Mouse (Mus musculus) hindbrain, embryonic 12.5 days (tissue): ENCODE data around the gene Atp1b2. TPM values are rescaled to one million over a fixed set of nuclear protein-coding genes. Genes with fewer than 3 reads are reported as not detected.
A peak's percentile ranks its signal among the peaks of the same experiment; 100 is the strongest.

Experiments used
- ATAC-seq: fragments of 200-750 bp; cut with Nextera tagmentation; 2 replicates; pipeline ENCODE4 v1.8.0; 2017; ENCODE audit warnings: moderate TSS enrichment; ENCODE audit not compliant: low FRiP score
- H3K27ac ChIP-seq: fragments of 300-500 bp; sonication (generic); 2 replicates; pipeline ENCODE4 v1.5.1; 2016; ENCODE audit warnings: mild to moderate bottlenecking
- H3K27me3 ChIP-seq: fragments of 300-500 bp; sonication (generic); 2 replicates; pipeline ENCODE4 v1.6.1; 2016; ENCODE audit warnings: mild to moderate bottlenecking
- H3K36me3 ChIP-seq: fragments of 300-500 bp; sonication (generic); 2 replicates; pipeline ENCODE4 v1.6.1; 2016; ENCODE audit warnings: mild to moderate bottlenecking
- H3K4me1 ChIP-seq: fragments of 300-500 bp; sonication (generic); 2 replicates; pipeline ENCODE4 v1.6.1; 2016
- H3K4me2 ChIP-seq: fragments of 300-500 bp; sonication (generic); replicated peaks from 2 replicates; pipeline ENCODE4 v1.6.1; 2016; ENCODE audit warnings: mild to moderate bottlenecking
- H3K4me3 ChIP-seq: fragments of 300-500 bp; sonication (generic); 2 replicates; pipeline ENCODE4 v1.5.1; 2016; ENCODE audit warnings: mild to moderate bottlenecking
- H3K9ac ChIP-seq: fragments of 300-500 bp; sonication (generic); 2 replicates; pipeline ENCODE4 v1.6.1; 2016; ENCODE audit warnings: mild to moderate bottlenecking, moderate library complexity
- H3K9me3 ChIP-seq: fragments of 300-500 bp; sonication (generic); replicated peaks from 2 replicates; pipeline ENCODE4 v1.6.1; 2016; ENCODE audit warnings: mild to moderate bottlenecking
- WGBS: fragments of 180-500 bp; shearing (Covaris S2); methylation state at CpG from one replicate; pipeline ENCODE4 v1.1.7; 2016; 5-methylcytosine and 5-hydroxymethylcytosine counted together
- polyA plus RNA-seq: library from polyadenylated mRNA; unstranded; fragments of >200 nt; fragmentation: Nextera tagmentation; extraction: Ambion mirVana; gene quantifications from 2 replicates; pipeline ENCODE4 v1.2.1, GENCODE M21; 2016

Atp1b2 gene
- polyA plus RNA-seq, 1 experiment from 2014 or later = 12.1 TPM

DNA sequence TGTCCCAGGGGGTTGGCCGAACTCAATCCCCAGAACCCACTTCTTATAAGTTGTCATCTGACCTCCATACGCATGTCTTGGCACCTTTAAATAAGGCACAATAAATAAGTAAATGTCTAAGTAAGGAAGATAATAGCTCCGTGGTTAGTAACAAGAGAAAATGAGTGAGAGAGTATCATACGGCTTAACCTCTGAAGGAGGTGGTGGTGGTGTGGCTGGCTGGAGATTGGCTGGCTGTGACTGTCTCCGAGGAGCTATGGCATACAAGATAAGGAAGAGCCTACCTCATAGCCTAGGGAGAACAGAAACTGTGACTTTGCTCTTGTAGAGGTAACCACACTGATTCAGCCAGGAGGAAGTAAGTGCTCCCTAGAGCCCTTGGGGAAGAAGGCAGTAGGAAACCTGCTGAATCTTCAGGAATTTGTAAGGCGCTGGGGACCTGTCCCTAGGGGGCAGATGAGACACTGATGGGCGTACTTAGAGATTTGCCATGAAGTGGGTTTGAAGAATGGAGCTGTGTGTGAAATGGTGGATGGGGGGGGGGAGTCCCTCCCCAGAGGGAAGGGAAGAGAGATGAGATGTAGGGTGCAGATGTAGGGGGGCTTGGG is 19.9 kb downstream of the Atp1b2 start:
- Histone ChIP-seq H3K27ac (no peak overlapping the region), H3K27me3 (no peaks in the 10 kb centered on the region), H3K9me3 (no peaks in the 10 kb centered on the region), H3K4me2 (no peak overlapping the region), H3K36me3 (peaks cover 44% of the 10 kb centered on the region), H3K4me1 (peaks cover 9% of the 10 kb centered on the region), H3K4me3 (no peak overlapping the region), H3K9ac (no peak overlapping the region)
- ATAC-seq = no peak
- WGBS = 80% methylated on average over 7 of the region's 7 CpGs

DNA sequence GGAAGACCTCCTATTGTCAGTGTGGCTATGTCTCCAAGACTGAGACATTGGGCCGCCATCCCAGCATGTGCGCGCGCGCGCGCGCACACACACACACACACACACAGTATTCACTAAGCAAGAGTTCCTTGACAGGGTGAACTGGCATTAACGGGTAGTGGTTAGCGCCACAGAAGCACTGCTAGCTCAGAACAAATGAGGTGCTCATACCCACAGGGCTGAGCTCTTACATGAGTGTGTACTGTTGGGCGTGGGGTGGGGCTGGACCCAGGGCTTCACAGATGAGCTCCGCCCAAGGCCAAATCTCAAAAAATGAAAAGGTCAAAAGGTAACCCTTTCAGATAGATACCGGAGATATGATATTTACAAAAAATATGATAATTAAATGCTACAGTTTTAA is 20.8 kb downstream of the Atp1b2 start:
- Histone ChIP-seq H3K4me2 (no peak overlapping the region), H3K36me3 (peaks cover 35% of the 10 kb centered on the region)
- ATAC-seq = no peak

DNA sequence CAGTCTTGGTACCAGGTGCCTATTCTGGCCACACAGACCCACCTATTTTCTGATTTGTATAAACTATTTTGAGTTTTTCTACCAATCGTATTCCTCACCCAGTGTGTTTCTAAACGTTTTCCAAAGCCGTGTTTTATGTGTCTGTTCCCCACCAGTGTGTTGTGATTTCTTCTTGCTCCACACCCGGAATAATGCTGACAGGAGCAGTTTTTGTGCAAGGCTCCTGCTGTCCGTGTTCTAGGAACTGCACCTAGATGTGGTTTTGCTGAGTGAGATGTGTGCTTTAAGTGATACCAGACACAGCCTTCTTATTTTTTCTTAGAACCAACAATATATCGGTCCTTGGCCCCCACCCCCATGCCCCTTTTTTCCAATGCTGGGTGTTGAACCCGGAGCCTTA is 21.7 kb downstream of the Atp1b2 start:
- peaks cover 26% of the 10 kb centered on the region for H3K36me3 ChIP-seq
- H3K4me2 ChIP-seq = no peak overlapping the region
- H3K27ac ChIP-seq = no peak overlapping the region
- no peak for ATAC-seq
- no peak overlapping the region for H3K9ac ChIP-seq
- no peaks in the 10 kb centered on the region for H3K9me3 ChIP-seq
- H3K4me3 ChIP-seq = no peak overlapping the region
- peaks cover 9% of the 10 kb centered on the region for H3K4me1 ChIP-seq
- WGBS = 89% methylated on average over 7 of the region's 7 CpGs
- no peaks in the 10 kb centered on the region for H3K27me3 ChIP-seq

More for the DNA sequence above, 20.8 kb downstream of the Atp1b2 start:
- WGBS = 97% methylated on average over 13 of the region's 13 CpGs
- H3K4me3 ChIP-seq = no peak overlapping the region
- no peak overlapping the region for H3K27ac ChIP-seq
- H3K27me3 ChIP-seq = no peaks in the 10 kb centered on the region
- no peaks in the 10 kb centered on the region for H3K9me3 ChIP-seq
- no peak overlapping the region for H3K9ac ChIP-seq
- H3K4me1 ChIP-seq = peaks cover 9% of the 10 kb centered on the region

DNA sequence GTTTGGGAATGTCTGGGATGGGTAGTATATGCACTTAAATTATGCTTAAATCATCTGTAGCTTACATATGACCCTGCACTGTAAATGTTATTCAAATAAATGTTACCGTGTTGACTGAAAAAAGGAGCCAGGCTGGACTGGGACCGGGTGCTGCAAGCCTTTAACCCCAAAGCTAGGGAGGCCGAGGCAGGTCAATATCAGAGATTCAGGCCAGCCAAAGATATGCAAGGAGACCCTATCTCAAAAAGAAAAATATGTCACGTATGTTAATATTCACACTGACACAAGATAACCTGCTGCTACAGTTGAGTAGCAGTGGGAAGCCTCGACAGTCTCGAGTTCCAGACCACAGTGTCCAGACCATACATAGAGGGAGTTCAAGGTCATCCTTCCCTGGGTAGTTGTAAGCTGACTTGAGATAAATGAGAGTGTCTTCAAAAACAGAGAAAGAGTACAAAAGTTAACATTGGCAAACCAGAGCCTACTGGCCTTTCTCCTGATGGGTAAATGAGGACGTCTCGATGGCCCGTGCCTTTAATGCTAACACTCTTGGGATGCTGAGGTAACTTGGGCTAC is 23.4 kb downstream of the Atp1b2 start:
- peak overlapping the region; percentile 70 for H3K4me2 ChIP-seq
- no peak overlapping the region for H3K27ac ChIP-seq
- WGBS = 58% methylated on average over 9 of the region's 9 CpGs
- H3K9ac ChIP-seq = peak overlapping the region; percentile 84; the same call in 1 of the 2 replicates
- peaks cover 22% of the 10 kb centered on the region for H3K4me1 ChIP-seq
- peaks cover 9% of the 10 kb centered on the region for H3K36me3 ChIP-seq
- peak overlapping the region; percentile 62 for H3K4me3 ChIP-seq
- ATAC-seq = no peak
- no peaks in the 10 kb centered on the region for H3K27me3 ChIP-seq
- H3K9me3 ChIP-seq = no peaks in the 10 kb centered on the region

DNA sequence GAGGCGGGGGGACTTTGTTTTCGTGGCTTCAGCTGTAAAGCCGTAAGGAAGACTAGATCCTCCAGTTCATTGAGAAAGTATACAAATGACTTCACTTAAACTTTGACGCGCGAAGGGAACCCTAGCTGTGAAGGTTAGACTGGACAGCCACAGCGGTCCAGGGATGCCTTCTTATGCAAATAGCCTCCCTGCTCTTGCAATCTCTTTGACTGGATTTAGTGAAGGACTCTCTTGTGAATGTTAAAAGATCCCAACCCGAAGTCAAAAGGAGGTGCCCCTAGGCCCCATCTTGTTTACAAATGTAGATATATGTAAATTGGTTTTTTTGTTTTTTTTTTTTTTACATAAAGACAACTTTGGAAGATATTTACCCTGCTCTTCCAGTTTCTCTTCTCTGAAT is 23.9 kb downstream of the Atp1b2 start:
- 2% methylated on average over 8 of the region's 8 CpGs for WGBS
- Histone ChIP-seq H3K4me3 (peak overlapping the region; percentile 62), H3K9me3 (no peaks in the 10 kb centered on the region), H3K27me3 (no peaks in the 10 kb centered on the region), H3K9ac (peak overlapping the region; percentile 84), H3K4me2 (peak overlapping the region; percentile 70), H3K4me1 (peaks cover 27% of the 10 kb centered on the region), H3K27ac (peak overlapping the region; percentile 86), H3K36me3 (peaks cover 4% of the 10 kb centered on the region; the same call in 1 of the 2 replicates)
- ATAC-seq = no peak

- Histone ChIP-seq H3K27ac (peak overlapping the region; percentile 86), H3K9me3 (no peaks in the 10 kb centered on the region), H3K9ac (peak overlapping the region; percentile 84), H3K4me3 (peak overlapping the region; percentile 62), H3K4me1 (peaks cover 31% of the 10 kb centered on the region), H3K27me3 (no peaks in the 10 kb centered on the region), H3K4me2 (peak overlapping the region; percentile 70), H3K36me3 (0 out of 2 replicates have a peak, but pooled peaks cover under 1% of the 10 kb centered on the region)
- under 1% methylated on average over 36 of the region's 36 CpGs for WGBS
- ATAC-seq = peak; percentile 87
Observed at GRCm38 (mm10) chr11:69581147-69581688, 24.5 kb downstream of the Atp1b2 start.

GRCm38 (mm10) chr11:69580572-69581146 is 25.1 kb downstream of the Atp1b2 start:
- Histone ChIP-seq H3K9ac (peak overlapping the region; percentile 84), H3K4me2 (peak overlapping the region; percentile 70), H3K36me3 (0 out of 2 replicates have a peak, but pooled peaks cover 4% of the 10 kb centered on the region), H3K4me3 (peak overlapping the region; percentile 62), H3K9me3 (no peaks in the 10 kb centered on the region), H3K4me1 (peaks cover 35% of the 10 kb centered on the region), H3K27me3 (no peaks in the 10 kb centered on the region), H3K27ac (peak overlapping the region; percentile 86)
- WGBS = under 1% methylated on average over 25 of the region's 25 CpGs
- peak; percentile 14 for ATAC-seq

DNA sequence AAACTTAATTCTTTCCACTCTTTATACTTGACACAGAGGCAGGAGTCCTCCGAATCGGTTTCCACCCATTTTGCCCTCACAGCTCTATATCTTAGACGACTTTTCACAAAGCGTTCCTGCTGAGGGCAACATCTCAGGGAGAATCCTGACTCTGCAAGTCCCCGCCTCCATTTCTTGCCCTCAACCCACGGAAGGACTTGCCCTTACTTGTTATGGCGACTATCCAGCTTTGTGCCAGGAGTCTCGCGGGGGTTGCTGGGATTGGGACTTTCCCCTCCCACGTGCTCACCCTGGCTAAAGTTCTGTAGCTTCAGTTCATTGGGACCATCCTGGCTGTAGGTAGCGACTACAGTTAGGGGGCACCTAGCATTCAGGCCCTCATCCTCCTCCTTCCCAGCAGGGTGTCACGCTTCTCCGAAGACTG is 25.6 kb downstream of the Atp1b2 start, which contains the start of the genes Wrap53 and Trp53:
Gene Wrap53 (minus strand): TSS at position 165 of the 424 bp plus-strand sequence.
Gene Trp53 (plus strand): TSS at position 269 of the 424 bp plus-strand sequence.
- Histone ChIP-seq H3K4me2 (peak within 1 kb of the TSS; percentile 92), H3K36me3 (0 out of 2 replicates have a peak, but pooled peaks cover 4% of the 10 kb centered on the region), H3K27me3 (no peaks in the 10 kb centered on the region), H3K9ac (peak within 1 kb of the TSS; percentile 84), H3K4me3 (peak within 1 kb of the TSS; percentile 62), H3K9me3 (no peaks in the 10 kb centered on the region), H3K27ac (peak within 1 kb of the TSS; percentile 86), H3K4me1 (peaks cover 35% of the 10 kb centered on the region)
- ATAC-seq = peak; percentile 69
- WGBS = 0% methylated on average over 13 of the region's 13 CpGs

- H3K27ac ChIP-seq = peak overlapping the region; percentile 86
Observed at GRCm38 (mm10) chr11:69579128-69580017, 26.4 kb downstream of the Atp1b2 start.

GRCm38 (mm10) chr11:69578301-69578700 is 27.4 kb downstream of the Atp1b2 start:
- H3K4me3 ChIP-seq = peak overlapping the region; percentile 62
- H3K27ac ChIP-seq = no peak overlapping the region
- ATAC-seq = no peak
- no peaks in the 10 kb centered on the region for H3K9me3 ChIP-seq
- peaks cover 39% of the 10 kb centered on the region for H3K4me1 ChIP-seq
- H3K4me2 ChIP-seq = peak overlapping the region; percentile 92
- peak overlapping the region; percentile 81 for H3K9ac ChIP-seq
- WGBS = 14% methylated on average over 15 of the region's 15 CpGs
- H3K36me3 ChIP-seq = 0 out of 2 replicates have a peak, but pooled peaks cover 14% of the 10 kb centered on the region
- H3K27me3 ChIP-seq = no peaks in the 10 kb centered on the region

More at GRCm38 (mm10) chr11:69579128-69580017, 26.4 kb downstream of the Atp1b2 start:
- peaks cover 39% of the 10 kb centered on the region for H3K4me1 ChIP-seq
- H3K9ac ChIP-seq = peak overlapping the region; percentile 84
- ATAC-seq = peak; percentile 88
- H3K4me3 ChIP-seq = peak overlapping the region; percentile 62
- H3K36me3 ChIP-seq = 0 out of 2 replicates have a peak, but pooled peaks cover 8% of the 10 kb centered on the region
- H3K27me3 ChIP-seq = no peaks in the 10 kb centered on the region
- WGBS = 3% methylated on average over 39 of the region's 39 CpGs
- peak overlapping the region; percentile 92 for H3K4me2 ChIP-seq
- no peaks in the 10 kb centered on the region for H3K9me3 ChIP-seq

DNA sequence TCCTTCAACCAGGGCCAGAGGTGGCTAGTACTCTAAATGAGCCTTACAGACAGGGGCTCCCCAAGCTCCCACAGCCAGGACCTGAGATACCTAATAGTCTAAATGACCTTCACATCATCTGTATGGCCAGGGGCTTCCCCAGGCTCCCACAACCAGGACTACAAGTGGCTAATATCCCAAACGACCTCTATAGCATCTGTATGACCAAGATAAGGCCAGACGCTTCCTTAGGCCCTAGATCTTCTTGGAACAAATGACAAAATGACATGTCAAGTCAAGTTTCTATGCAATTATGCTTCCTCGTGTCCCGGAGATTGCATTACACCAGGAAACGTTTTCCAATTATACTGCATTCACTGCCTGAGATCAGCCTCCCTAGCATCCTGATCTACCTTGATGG is 29.4 kb downstream of the Atp1b2 start:
- ATAC-seq = no peak
- 79% methylated on average over 5 of the region's 5 CpGs for WGBS
- no peaks in the 10 kb centered on the region for H3K9me3 ChIP-seq

More for the DNA sequence above, 29.4 kb downstream of the Atp1b2 start:
- Histone ChIP-seq H3K27me3 (no peaks in the 10 kb centered on the region), H3K4me3 (no peak overlapping the region), H3K4me1 (peaks cover 30% of the 10 kb centered on the region), H3K9ac (no peak overlapping the region), H3K27ac (no peak overlapping the region), H3K4me2 (no peak overlapping the region), H3K36me3 (peaks cover 24% of the 10 kb centered on the region; the same call in 1 of the 2 replicates)
